Mouse (Mus musculus) kidney, postnatal 0 days (tissue): ENCODE measurements around the gene Marcksl1. TPM values are rescaled to one million over a fixed set of nuclear protein-coding genes. Genes with fewer than 3 reads are reported as not detected.

ENCODE experiments used
- ATAC-seq: fragments of 200-750 bp; cut with Nextera tagmentation; replicated peaks from 2 replicates; pipeline ENCODE4 v1.8.0; 2017; ENCODE audit warnings: low read depth, moderate number of reproducible peaks, moderate TSS enrichment, moderate library complexity; ENCODE audit not compliant: low FRiP score
- DNase-seq: peaks from one replicate; pipeline ENCODE4 v3.0.0-alpha.2; 2016; ENCODE audit warnings: low spot score
- H3K27ac ChIP-seq: fragments of 300-500 bp; sonication (generic); 2 replicates; pipeline ENCODE4 v1.5.1; 2014; ENCODE audit warnings: mild to moderate bottlenecking
- H3K27me3 ChIP-seq: fragments of 300-500 bp; sonication (generic); 2 replicates; pipeline ENCODE4 v1.6.1; 2014; ENCODE audit warnings: low read length, mixed read lengths; ENCODE audit not compliant: insufficient read depth
- H3K36me3 ChIP-seq: fragments of 300-500 bp; sonication (generic); 2 replicates; pipeline ENCODE4 v1.6.1; 2014; ENCODE audit warnings: low read length, mixed read lengths; ENCODE audit not compliant: insufficient read depth
- H3K4me1 ChIP-seq: fragments of 300-500 bp; sonication (generic); replicated peaks from 2 replicates; pipeline ENCODE4 v1.6.1; 2014; ENCODE audit warnings: antibody characterized with exemption, low read length, mixed read lengths; ENCODE audit not compliant: insufficient read depth
- H3K4me2 ChIP-seq: fragments of 300-500 bp; sonication (generic); 2 replicates; pipeline ENCODE4 v1.6.1; 2014; ENCODE audit warnings: mild to moderate bottlenecking, low read length, moderate library complexity, mixed read lengths
- H3K4me3 ChIP-seq: fragments of 300-500 bp; sonication (generic); replicated peaks from 2 replicates; pipeline ENCODE4 v1.5.1; 2014; ENCODE audit warnings: low read depth, low read length
- H3K9ac ChIP-seq: fragments of 300-500 bp; sonication (generic); 2 replicates; pipeline ENCODE4 v1.6.1; 2014; ENCODE audit warnings: low read depth, low read length
- H3K9me3 ChIP-seq: fragments of 300-500 bp; sonication (generic); replicated peaks from 2 replicates; pipeline ENCODE4 v1.6.1; 2016; ENCODE audit warnings: low read length, inconsistent platforms, mixed read lengths
- CTCF ChIP-seq: IDR thresholded peaks from 2 replicates; pipeline ENCODE4 v1.5.1; 2016; ENCODE audit warnings: antibody characterized with exemption, low read depth, mild to moderate bottlenecking, moderate library complexity
- WGBS: fragments of 180-500 bp; shearing (Covaris S2); extraction: QIAGEN DNeasy Blood & Tissue Kit; methylation state at CpG from one replicate; pipeline ENCODE4 v1.1.7; 2014; 5-methylcytosine and 5-hydroxymethylcytosine counted together
- microRNA-seq: library from miRNA; unstranded; fragments of <30 nt; microRNA quantifications from one replicate; pipeline ENCODE4, GENCODE M21; 2016
- polyA plus RNA-seq: library from polyadenylated mRNA; unstranded; fragments of >200 nt; fragmentation: Nextera tagmentation; extraction: Ambion mirVana; gene quantifications from 2 replicates; pipeline ENCODE4 v1.2.1, GENCODE M21; 2015

Marcksl1 gene
- polyA plus RNA-seq, 1 experiment from 2014 or later = 613 TPM

DNA sequence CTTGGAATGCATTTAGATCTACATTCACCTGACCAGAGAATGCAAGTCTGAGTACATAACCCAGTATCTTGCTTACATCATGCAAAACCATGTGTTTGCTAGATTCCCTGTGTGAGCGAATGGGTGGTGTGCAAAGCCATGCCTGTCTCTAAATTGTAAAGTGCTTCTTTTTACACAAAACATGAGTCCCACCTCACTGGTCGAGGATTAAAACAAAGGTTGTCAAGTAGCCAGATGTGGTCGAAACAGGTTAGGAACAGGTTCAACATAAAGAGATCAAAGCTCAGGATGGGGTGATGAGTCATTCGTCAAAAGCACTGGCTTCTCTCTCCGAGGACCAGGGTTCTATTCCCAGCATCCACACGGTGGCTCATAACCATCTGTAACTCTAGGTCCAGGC lies 51.8 kb downstream of the Marcksl1 start:
- Histone ChIP-seq H3K4me2 (no peak overlapping the region), H3K36me3 (no peaks in the 10 kb centered on the region), H3K9me3 (no peaks in the 10 kb centered on the region), H3K9ac (no peak overlapping the region), H3K27ac (no peak overlapping the region), H3K27me3 (no peaks in the 10 kb centered on the region), H3K4me3 (no peak overlapping the region), H3K4me1 (no peaks in the 10 kb centered on the region)
- 81% methylated on average over 6 of the region's 6 CpGs for WGBS
- TF ChIP-seq CTCF = no peak
- ATAC-seq (no peak), DNase-seq (no peak)

Small RNA genes lying within 50 kb of the gene (microRNA-seq; reads per million reads assigned to microRNA genes)
- gene Mir8119 = not detected

Other genes starting within 250 kb of the Marcksl1 start
- 0.63 and 0.78 TPM in 2 replicates for gene Sync, start 226.0 kb upstream of the Marcksl1 start, polyA plus RNA-seq
- 339 and 363 TPM in 2 replicates for gene Rbbp4, start 178.2 kb upstream of the Marcksl1 start, polyA plus RNA-seq
- 55.9 and 60.8 TPM in 2 replicates for gene Zbtb8os, start 177.9 kb upstream of the Marcksl1 start, polyA plus RNA-seq
- gene Zbtb8a, start 135.5 kb upstream of the Marcksl1 start, polyA plus RNA-seq = 12.3 and 13.7 TPM in 2 replicates
- gene Zbtb8b, start 72.7 kb upstream of the Marcksl1 start, polyA plus RNA-seq = 3.7 and 3.8 TPM in 2 replicates
- 25.6 and 27.8 TPM in 2 replicates for gene Bsdc1, start 52.0 kb upstream of the Marcksl1 start, polyA plus RNA-seq
- 0.10 TPM in 1 of 2 replicates, not detected in the other for gene Tssk3, start 22.6 kb upstream of the Marcksl1 start, polyA plus RNA-seq
- gene Fam229a, start 22.4 kb upstream of the Marcksl1 start, polyA plus RNA-seq = 0.37 and 0.78 TPM in 2 replicates
- 170 and 196 TPM in 2 replicates for gene Hdac1, start 29.1 kb downstream of the Marcksl1 start, polyA plus RNA-seq
- 8.8 and 9.1 TPM in 2 replicates for gene Lck, start 60.1 kb downstream of the Marcksl1 start, polyA plus RNA-seq
- gene Fam167b, start 65.0 kb downstream of the Marcksl1 start, polyA plus RNA-seq = 39.9 and 40.3 TPM in 2 replicates
- 284 and 298 TPM in 2 replicates for gene Eif3i, start 87.1 kb downstream of the Marcksl1 start, polyA plus RNA-seq
- 188 and 197 TPM in 2 replicates for gene Tmem234, start 87.1 kb downstream of the Marcksl1 start, polyA plus RNA-seq
- gene Dcdc2b, start 100.7 kb downstream of the Marcksl1 start, polyA plus RNA-seq = 1.9 and 2.3 TPM in 2 replicates
- 30.2 and 31.6 TPM in 2 replicates for gene Iqcc, start 105.5 kb downstream of the Marcksl1 start, polyA plus RNA-seq
- gene Ccdc28b, start 110.4 kb downstream of the Marcksl1 start, polyA plus RNA-seq = 64.8 and 69.5 TPM in 2 replicates
- gene Txlna, start 127.5 kb downstream of the Marcksl1 start, polyA plus RNA-seq = 42.9 and 50.3 TPM in 2 replicates
- 11.7 and 12.7 TPM in 2 replicates for gene Kpna6, start 159.2 kb downstream of the Marcksl1 start, polyA plus RNA-seq
- 12.4 and 12.9 TPM in 2 replicates for gene Tmem39b, start 183.3 kb downstream of the Marcksl1 start, polyA plus RNA-seq
- gene Khdrbs1, start 228.7 kb downstream of the Marcksl1 start, polyA plus RNA-seq = 86.4 and 90.6 TPM in 2 replicates